Mouse (Mus musculus): ENCODE measurements around the gene Ush2a. TPM values are rescaled to one million over a fixed set of nuclear protein-coding genes. Genes with fewer than 3 reads are reported as not detected.

Ush2a gene
- total and polyA plus RNA-seq, 3 experiments = 0.09 to 0.13 TPM; not detected in 1

- Histone ChIP-seq H3K27ac (no peak overlapping the region), H3K36me3 (ENCODE audit: control insufficient read depth, insufficient read depth, low read length) (no peaks in the 10 kb centered on the region), H3K27me3 (ENCODE audit: control insufficient read depth, insufficient read depth, low read length) (no peaks in the 10 kb centered on the region), H3K79me2 (replicated peaks; ENCODE audit: control insufficient read depth, insufficient read depth, low read length) (no peaks in the 10 kb centered on the region), H3K4me3 (no peak overlapping the region), H3K4me1 (ENCODE audit: control insufficient read depth, insufficient read depth, low read length) (no peaks in the 10 kb centered on the region), H3K9ac (ENCODE audit: low read depth, low read length) (no peak overlapping the region)
- DNase-seq = no peak
- intact Hi-C loops (cut with DNase I) = no loop called here
- no peak for TF ChIP-seq POLR2A (IDR thresholded peaks at IDR 0.05; ENCODE audit: insufficient read depth, low read depth, low read length)
- TF ChIP-seq EP300 (IDR thresholded peaks at IDR 0.05; ENCODE audit: insufficient read depth, low read depth, low read length) = no peak
- no peak for TF ChIP-seq CTCF (IDR thresholded peaks at IDR 0.05)
- WGBS = 65% methylated on average over 10 of the region's 10 CpGs
Observed at GRCm38 (mm10) chr1:188241766-188242165, 20.1 kb upstream of the Ush2a start.

- DNase-seq = no peak
- intact Hi-C loops (cut with DNase I) = no loop called here
- no peak for TF ChIP-seq CTCF (IDR thresholded peaks at IDR 0.05)
- TF ChIP-seq POLR2A (IDR thresholded peaks at IDR 0.05; ENCODE audit: insufficient read depth, low read depth, low read length) = no peak
- H3K9ac ChIP-seq (ENCODE audit: low read depth, low read length) = no peak overlapping the region
- no peak overlapping the region for H3K4me3 ChIP-seq
- no peaks in the 10 kb centered on the region for H3K79me2 ChIP-seq (replicated peaks; ENCODE audit: control insufficient read depth, insufficient read depth, low read length)
- no peaks in the 10 kb centered on the region for H3K4me1 ChIP-seq (ENCODE audit: control insufficient read depth, insufficient read depth, low read length)
- no peak overlapping the region for H3K27ac ChIP-seq
- H3K36me3 ChIP-seq (ENCODE audit: control insufficient read depth, insufficient read depth, low read length) = no peaks in the 10 kb centered on the region
- 78% methylated on average over 7 of the region's 7 CpGs for WGBS
- H3K27me3 ChIP-seq (ENCODE audit: control insufficient read depth, insufficient read depth, low read length) = no peaks in the 10 kb centered on the region
Observed at GRCm38 (mm10) chr1:188257500-188257899, 4.3 kb upstream of the Ush2a start.

DNA sequence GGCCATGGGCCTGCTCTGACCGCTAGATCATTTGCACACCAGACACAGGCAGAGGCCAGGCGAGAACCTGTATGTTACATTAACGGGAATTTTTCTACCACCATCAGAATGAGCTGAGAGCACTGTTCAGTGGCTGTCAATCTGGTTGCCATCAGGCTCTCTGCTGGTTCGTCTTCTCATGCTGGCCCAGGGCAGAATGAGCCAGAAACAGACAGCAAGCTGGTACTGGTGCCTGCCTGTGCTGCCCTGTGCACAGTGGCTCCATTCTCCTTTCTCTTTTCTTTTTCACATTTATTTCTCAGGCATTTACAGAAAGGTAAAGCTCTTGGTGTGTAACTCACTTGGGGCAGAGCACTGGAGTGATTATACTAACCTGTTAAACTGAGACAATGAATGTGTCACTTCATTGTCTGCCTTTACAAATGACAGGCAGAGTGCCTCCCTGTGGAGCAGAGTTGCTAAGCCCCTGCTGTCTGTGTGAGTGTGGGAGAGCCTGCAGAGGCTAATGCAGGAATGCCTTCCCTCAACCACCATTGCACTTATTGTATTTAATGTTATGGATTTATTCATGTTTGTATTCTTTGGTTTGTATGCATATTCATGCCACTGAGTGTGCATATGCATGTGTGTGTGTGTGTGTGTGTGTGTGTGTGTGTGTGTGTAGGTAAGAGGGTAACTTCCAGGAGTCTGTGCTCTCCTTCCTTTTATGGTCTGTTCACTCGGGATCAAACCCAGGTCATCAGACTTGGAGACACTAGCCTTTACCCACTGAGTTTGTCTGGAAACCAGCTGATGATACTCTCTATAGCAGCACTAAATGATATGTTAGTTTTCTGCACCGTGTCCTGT, 1.3 kb upstream of the Ush2a start:
- Histone ChIP-seq H3K79me2 (replicated peaks; ENCODE audit: control insufficient read depth, insufficient read depth, low read length) (no peaks in the 10 kb centered on the region), H3K27ac (no peak overlapping the region), H3K9ac (ENCODE audit: low read depth, low read length) (no peak overlapping the region), H3K27me3 (ENCODE audit: control insufficient read depth, insufficient read depth, low read length) (no peaks in the 10 kb centered on the region), H3K4me1 (ENCODE audit: control insufficient read depth, insufficient read depth, low read length) (no peaks in the 10 kb centered on the region), H3K4me3 (no peak overlapping the region), H3K36me3 (ENCODE audit: control insufficient read depth, insufficient read depth, low read length) (no peaks in the 10 kb centered on the region)
- 78% methylated on average over 6 of the region's 6 CpGs for WGBS
- no peak for TF ChIP-seq POLR2A (IDR thresholded peaks at IDR 0.05; ENCODE audit: insufficient read depth, low read depth, low read length)
- no peak for TF ChIP-seq EP300 (IDR thresholded peaks at IDR 0.05; ENCODE audit: insufficient read depth, low read depth, low read length)
- no peak for TF ChIP-seq CTCF (IDR thresholded peaks at IDR 0.05)
- no peak for DNase-seq
- intact Hi-C loops (cut with DNase I) = no loop called here

DNA sequence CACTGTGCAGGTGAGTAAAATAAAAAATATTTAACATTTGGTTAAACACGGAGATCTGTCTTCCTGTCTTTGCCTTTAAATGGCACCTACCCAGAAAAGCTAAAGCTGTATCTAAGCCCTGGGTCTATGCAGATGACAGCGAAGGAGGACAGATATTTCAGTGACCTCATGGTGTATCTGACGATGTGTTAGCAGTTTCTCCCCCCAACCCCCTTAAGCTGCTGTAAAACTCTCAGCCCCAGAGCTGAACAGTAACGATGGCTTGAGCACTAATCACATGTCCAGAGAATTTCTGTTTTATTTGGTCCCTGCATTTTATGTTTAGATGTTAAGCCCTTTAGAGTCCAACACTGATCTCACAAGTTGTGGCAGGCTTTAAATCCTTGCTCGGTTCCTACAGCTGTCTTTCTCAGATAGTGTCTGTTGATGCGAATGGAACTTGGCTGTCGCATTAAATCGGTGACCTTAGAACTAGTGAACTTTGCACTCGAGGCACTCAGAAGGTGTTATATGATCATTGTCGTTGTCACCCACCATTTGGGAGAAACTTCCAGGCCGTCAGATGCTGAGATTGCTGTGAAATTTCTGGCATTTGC, 5.4 kb downstream of the Ush2a start:
- intact Hi-C loops (cut with DNase I) = no loop called here
- Histone ChIP-seq H3K4me1 (ENCODE audit: control insufficient read depth, insufficient read depth, low read length) (no peaks in the 10 kb centered on the region), H3K4me3 (no peak overlapping the region), H3K9ac (ENCODE audit: low read depth, low read length) (no peak overlapping the region), H3K27ac (no peak overlapping the region), H3K79me2 (replicated peaks; ENCODE audit: control insufficient read depth, insufficient read depth, low read length) (no peaks in the 10 kb centered on the region), H3K36me3 (ENCODE audit: control insufficient read depth, insufficient read depth, low read length) (no peaks in the 10 kb centered on the region), H3K27me3 (ENCODE audit: control insufficient read depth, insufficient read depth, low read length) (no peaks in the 10 kb centered on the region)
- no peak for DNase-seq
- no peak for TF ChIP-seq POLR2A (IDR thresholded peaks at IDR 0.05; ENCODE audit: insufficient read depth, low read depth, low read length)
- TF ChIP-seq CTCF (IDR thresholded peaks at IDR 0.05) = no peak
- no peak for TF ChIP-seq EP300 (IDR thresholded peaks at IDR 0.05; ENCODE audit: insufficient read depth, low read depth, low read length)
- 42% methylated on average over 11 of the region's 11 CpGs for WGBS

GRCm38 (mm10) chr1:188269071-188269470, 7.2 kb downstream of the Ush2a start:
- no peak for DNase-seq
- no peaks in the 10 kb centered on the region for H3K4me1 ChIP-seq (ENCODE audit: control insufficient read depth, insufficient read depth, low read length)
- H3K27ac ChIP-seq = no peak overlapping the region
- H3K36me3 ChIP-seq (ENCODE audit: control insufficient read depth, insufficient read depth, low read length) = no peaks in the 10 kb centered on the region
- H3K4me3 ChIP-seq = no peak overlapping the region
- intact Hi-C loops (cut with DNase I) = no loop called here
- WGBS = 93% methylated on average over 6 of the region's 6 CpGs
- no peaks in the 10 kb centered on the region for H3K79me2 ChIP-seq (replicated peaks; ENCODE audit: control insufficient read depth, insufficient read depth, low read length)
- no peaks in the 10 kb centered on the region for H3K27me3 ChIP-seq (ENCODE audit: control insufficient read depth, insufficient read depth, low read length)
- no peak overlapping the region for H3K9ac ChIP-seq (ENCODE audit: low read depth, low read length)
- TF ChIP-seq EP300 (IDR thresholded peaks at IDR 0.05; ENCODE audit: insufficient read depth, low read depth, low read length) = no peak
- TF ChIP-seq CTCF (IDR thresholded peaks at IDR 0.05) = no peak
- TF ChIP-seq POLR2A (IDR thresholded peaks at IDR 0.05; ENCODE audit: insufficient read depth, low read depth, low read length) = no peak

DNA sequence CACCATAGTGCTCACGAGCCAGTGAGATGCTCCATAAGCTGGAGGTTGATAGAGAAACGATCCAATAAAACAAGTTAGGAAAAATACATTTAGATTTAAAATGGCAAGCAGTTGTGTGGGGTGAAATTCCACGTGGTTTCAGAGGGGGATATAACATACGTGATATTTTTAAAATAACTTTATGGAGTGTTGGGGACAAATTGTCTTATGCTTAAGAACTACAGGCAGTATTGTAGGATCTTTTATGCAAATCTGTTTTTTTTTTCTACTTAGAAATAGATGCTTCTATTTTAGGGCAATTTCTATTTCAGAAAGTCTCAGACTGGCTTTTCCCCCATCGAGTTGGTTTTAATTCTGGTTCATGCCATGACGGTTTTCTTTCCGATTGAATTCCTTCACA, 51.5 kb downstream of the Ush2a start:
- Histone ChIP-seq H3K36me3 (ENCODE audit: control insufficient read depth, insufficient read depth, low read length) (no peaks in the 10 kb centered on the region), H3K27ac (no peak overlapping the region), H3K4me3 (no peak overlapping the region), H3K79me2 (replicated peaks; ENCODE audit: control insufficient read depth, insufficient read depth, low read length) (no peaks in the 10 kb centered on the region), H3K27me3 (ENCODE audit: control insufficient read depth, insufficient read depth, low read length) (no peaks in the 10 kb centered on the region), H3K4me1 (ENCODE audit: control insufficient read depth, insufficient read depth, low read length) (no peaks in the 10 kb centered on the region), H3K9ac (ENCODE audit: low read depth, low read length) (no peak overlapping the region)
- intact Hi-C loops (cut with DNase I) = no loop called here
- no peak for DNase-seq
- TF ChIP-seq EP300 (IDR thresholded peaks at IDR 0.05; ENCODE audit: insufficient read depth, low read depth, low read length) (no peak), CTCF (IDR thresholded peaks at IDR 0.05) (no peak), POLR2A (IDR thresholded peaks at IDR 0.05; ENCODE audit: insufficient read depth, low read depth, low read length) (no peak)
- WGBS = 88% methylated on average over 7 of the region's 7 CpGs
